Mouse (Mus musculus) cerebellum, adult 11 months (tissue): ENCODE results near the gene Smoc1.

Source experiments
- DNase-seq: peaks from one replicate; pipeline ENCODE4 v3.0.0; 2022

The Smoc1 gene

GRCm38 (mm10) chr12:81026277-81026994, at the start of gene Smoc1:
TSS of gene Smoc1 (plus strand) at chr12:81026808.
- DNase-seq: peak; percentile 54

DNA sequence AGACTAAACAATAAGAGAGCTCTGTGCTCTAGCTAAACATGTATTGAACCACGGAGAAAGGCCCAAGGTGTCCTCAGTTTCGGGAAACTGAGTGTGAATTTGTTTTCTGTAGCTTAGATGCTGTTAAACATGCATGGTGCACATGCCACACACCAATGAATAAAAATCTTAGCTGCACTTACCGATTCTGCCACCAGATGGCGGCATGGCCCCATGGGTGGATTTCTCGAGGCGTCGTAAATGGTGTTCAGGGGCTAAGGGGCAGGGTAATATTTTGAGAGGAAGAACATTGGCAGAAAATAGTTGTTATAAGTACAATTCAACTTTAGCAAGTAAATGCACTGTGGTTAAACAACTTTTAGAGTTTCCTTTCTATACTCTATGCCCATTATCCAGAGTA, 44.3 kb upstream of the Smoc1 start:
- DNase-seq: peak; percentile 61

DNA sequence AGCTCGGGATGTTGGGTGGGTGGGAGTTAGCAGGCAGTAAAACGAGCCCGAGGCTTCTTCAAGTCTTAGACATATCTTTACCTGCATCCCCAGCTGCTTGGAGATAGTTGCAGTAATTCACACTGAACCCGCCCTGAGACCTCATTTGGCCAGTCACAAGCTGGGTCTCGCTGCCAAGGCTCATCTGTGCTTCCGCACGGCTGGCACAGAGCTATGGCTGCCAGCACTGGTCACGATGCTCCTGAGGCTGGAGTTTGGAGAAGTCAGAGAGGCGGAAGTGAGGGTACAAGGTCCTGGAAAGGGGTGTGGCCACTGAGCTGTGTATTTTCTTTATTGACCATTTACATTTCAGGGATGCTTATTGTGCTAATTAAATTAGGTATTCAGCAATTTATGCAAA, 42.9 kb upstream of the Smoc1 start:
- no peak for DNase-seq

DNA sequence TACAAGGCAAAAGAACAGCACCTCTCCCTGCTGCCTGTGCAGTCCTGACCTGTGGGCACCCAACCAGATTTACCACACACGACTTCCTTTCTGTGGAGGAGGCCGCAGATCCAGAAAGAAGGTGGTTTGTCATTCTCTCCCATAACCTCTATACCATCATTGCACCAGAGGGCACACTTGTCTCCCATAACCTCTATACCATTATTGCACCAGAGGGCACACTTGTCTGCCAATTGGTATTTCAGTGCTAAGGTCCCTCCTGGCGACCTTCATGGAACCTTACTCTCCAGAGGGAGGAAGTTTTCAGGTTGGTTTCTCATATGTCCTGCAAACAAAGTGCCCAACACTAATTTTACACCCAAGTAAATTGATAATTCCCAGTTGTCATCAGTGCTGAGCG, 40.0 kb upstream of the Smoc1 start:
- no peak for DNase-seq

DNA sequence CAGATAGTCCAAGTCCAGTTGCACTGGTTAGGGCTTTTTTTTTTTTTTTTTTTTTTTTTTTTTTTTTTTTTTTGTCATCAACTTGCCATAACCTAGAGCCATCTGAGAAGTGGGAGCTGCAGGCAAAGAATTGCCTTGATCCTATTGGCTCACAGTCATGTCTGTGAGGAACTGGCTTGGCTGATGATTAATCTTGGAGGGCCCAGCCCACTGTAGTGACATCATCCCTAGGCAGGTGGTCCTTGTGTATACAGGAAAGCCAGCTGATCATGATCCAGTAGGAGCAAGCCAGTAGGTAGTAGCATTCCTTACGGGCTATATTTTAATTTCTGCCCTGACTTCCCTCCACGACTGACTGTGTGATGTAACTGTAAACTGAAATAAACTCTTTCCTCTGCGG, 38.3 kb upstream of the Smoc1 start:
- DNase-seq: no peak

DNA sequence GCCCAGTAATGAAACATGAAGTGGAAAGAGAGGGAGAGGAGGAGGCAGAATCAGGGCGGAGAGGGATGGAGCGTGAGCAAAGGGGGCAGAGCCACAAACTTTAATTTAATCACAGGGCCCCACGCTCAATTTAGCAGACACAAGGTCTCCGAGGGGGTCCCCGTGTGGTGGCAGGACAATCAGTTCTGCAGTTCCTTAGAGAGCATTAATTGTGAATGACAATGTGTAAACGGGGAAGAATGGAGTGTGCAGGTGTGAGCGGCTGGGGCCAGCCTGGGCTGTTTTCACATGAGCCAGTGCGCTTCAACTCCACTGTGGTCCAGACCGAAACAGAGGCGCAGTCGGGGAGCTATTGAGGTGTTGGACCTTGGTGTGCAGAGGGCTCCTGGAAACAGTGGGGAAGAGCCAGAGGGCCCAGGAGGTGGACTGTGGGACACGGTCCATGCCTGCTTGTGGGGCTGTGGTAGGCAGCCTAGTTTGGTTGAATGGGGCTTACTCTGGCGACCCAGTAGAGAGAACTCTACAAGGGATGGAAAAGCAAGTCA, 35.6 kb upstream of the Smoc1 start:
- DNase-seq: no peak

- DNase-seq: no peak
Measured at GRCm38 (mm10) chr12:80991806-80992205, 34.8 kb upstream of the Smoc1 start.

DNA sequence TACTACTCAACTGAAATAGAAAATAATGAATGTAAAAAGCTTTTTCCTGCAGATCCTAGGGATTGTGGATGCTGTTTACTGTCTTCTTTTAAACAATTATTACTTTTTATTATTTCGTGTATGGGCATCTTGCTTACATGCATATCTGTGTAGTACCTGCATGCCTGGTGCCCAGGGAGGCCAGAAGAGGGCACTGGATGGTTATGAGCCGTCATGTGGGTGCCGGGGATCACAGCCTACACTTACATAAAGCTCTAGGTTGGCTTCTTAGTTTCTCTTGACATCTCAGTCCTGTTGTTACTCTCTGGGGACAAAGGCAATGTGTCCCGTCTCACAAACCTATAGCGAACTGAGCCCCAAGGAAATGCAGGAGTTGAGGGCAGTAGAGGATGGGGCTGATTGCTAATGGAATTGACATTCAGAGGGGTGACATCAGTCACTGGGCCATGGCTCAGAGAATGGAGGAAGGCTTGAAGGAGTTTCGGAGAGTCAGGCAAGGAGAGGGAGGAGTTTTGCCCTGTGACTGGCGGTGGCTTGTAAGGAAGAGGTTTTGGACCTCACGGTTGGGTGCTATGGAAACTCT, 34.0 kb upstream of the Smoc1 start:
- no peak for DNase-seq

GRCm38 (mm10) chr12:80993773-80994172, 32.8 kb upstream of the Smoc1 start:
- DNase-seq: no peak

DNA sequence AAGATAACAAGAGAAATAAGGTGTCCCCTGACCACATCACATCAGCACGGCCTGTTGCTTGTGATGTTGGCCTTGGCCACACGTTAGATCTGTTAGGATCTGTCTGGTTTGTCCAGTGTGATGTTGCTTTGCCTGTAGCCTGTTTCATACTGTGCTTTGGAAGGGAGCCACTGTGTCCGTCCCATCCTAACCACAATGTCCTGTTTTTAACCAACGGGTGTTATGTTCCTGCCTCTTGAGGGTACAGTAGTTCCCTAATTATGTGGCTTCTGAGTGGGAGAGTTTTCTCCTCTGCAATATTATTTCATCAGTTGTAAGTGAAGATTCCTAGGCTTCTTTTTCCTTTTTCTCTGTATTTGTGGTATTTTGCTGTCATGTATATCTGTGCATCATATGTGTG, 31.3 kb upstream of the Smoc1 start:
- DNase-seq: no peak

- no peak for DNase-seq
Measured at GRCm38 (mm10) chr12:80997652-80998051, 29.0 kb upstream of the Smoc1 start.

DNA sequence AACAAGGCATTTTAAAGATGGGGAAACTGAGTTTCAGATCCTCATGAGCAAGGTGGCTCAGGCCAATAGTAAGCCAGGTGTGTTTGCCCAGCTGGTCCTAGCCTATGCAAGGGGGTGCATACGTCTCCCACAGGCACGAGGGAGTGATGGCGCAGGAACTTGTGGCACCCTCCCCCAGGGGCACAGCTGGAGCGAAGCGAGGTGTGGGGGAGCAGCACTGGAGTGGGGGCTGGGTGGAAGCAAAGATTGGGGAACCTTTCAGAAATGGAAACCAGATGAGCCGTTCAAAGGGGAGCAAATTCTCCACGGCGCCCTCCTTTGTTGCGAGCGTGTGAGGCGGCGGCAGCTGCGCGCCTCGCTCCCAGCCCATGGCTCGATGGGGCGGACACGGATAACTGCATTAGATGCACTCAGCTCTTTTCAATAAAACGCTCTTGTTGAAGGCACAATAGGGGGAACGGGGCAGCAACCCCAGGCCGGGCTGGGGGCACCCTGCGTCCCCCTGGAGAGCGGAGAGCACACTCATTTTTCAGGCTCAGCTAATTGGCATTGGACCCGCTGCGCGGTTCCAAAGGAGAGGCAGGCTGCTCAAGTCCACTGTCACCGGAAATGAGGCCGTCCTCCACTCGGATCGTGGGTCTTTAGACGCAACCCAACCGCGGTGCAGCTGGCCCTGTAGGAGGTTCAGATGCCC, 27.9 kb upstream of the Smoc1 start:
- no peak for DNase-seq

DNA sequence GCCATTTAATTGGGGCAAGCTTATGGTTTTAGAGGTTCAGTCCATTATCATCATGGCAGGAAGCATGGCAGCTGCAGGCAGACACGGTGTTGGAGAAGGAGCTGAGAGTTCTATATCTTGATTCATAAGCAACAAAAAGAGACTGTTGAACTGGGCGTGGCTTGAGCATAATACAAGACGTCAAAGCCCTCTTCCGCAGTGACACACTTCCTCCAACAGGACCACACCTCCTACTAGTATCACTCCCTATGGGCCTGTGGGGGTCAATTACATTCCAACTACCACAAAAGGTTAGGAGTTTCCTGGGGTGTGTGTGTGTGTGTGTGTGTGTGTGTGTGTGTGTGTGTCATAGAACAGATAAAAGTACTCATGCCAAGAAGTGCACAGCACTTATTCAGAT, 25.7 kb upstream of the Smoc1 start:
- DNase-seq: no peak

DNA sequence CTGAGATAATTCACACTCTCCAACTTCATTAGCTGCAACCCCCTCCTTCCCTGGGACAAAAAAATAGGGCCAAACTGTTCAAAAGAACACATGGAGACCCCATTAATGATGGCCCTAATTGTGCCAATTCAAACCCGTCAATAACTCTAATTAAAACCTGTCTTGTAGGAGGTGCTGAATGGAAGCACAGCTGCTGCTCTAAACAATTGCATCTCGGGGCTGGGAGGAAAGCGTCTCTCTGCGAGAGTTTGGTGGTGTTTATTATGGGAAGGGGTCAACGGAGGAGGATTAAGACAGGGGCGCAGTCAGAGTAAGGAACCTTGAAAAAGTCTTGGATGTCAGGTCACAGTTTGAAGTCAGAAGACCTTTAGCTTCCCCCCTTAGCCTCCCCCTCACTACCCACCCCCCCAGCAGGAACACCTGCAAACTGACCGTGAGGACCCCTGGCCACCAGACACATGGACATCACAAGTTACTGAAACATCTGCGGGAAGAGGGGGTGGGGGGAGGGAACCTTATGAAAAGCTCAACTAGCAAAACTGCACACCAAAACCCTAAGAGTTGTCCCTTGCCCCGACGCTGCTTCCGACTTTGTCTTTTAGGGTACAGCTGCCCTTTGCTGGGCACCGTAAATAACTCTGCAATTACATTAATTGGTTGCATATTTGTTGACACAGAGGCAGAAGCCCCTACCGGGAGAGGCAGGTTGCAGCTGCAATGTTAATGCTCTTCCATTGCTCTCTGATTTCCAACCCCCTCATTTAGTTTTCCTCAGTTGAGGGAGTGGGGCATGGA, 23.6 kb upstream of the Smoc1 start:
- DNase-seq: no peak

- no peak for DNase-seq
Measured at GRCm38 (mm10) chr12:81009813-81010212, 16.8 kb upstream of the Smoc1 start.

DNA sequence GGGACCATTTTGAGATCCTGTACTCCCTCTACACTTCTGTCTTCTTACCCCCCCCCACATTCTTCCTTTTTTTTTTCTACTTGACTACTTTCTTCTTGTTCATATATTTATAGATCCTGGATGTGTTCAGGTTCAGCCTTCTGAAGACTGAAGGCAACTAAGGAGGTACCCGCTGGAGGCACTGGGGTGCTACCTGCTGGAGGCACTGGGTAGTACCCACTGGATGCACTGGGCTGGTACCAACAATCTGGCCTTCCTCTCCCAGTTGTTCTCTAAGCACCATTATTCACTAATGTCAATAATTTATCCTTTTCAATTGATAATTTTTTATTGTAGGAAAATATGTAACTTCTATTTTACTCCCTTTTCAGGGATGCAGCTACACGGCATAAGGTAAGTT, 14.6 kb upstream of the Smoc1 start:
- DNase-seq: no peak

- DNase-seq: no peak
Measured at GRCm38 (mm10) chr12:81013496-81013895, 13.1 kb upstream of the Smoc1 start.

DNA sequence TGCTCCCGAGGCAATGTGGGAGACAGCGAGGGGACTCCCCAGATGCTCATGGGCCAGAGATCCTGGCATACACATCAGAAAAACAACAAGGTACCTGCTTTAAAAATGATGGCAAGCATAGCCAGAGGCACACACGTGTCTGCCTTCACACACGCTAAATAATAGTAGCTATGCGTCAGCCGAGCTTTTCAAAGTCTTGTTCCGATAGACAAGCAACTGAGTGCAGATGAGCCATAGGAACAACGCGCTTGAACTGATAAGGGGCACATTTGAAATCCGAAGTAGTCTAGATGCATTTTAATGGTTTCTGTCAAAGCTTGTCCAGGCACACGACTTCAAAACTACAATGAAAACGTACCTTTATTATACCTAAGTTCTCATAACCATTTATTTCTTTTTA, 9.0 kb upstream of the Smoc1 start:
- no peak for DNase-seq

DNA sequence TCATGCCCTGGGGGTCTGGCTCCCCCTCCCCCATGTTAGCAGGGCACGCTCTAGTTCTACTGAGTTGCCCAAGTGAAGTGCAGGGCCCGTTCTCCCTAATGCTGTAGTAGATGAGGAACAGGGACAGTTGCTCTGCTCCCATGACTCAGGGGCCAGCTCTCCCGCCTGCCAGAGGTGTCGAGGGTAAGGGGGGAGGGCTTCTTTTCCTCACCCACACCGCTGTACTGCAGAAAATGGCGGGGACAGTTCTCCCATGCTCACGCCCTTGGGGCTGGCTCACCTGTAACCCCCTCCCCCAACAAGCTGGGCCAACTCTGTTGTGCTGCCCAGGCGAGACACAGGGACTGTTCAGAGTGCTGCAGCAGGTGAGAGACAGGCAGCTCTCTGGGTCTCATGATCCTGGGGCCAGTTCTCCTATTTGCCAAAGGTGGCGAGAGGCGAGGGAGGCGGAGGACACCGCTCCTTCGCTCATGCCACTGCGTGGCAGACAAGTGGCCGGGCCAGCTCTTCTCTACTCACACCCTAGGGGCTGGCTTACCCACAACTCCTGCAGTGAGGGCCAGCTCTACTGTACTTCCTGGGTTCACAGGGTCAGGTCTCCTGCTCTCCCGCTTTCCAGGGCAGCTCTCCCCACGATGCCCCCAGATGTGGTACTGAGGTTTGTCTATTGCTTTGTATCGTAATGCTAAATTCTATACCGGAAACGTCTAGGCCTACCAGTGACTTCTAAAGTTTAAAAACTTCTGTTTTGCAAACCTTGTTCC, 7.9 kb upstream of the Smoc1 start:
- DNase-seq: no peak

GRCm38 (mm10) chr12:81019280-81019935, 7.2 kb upstream of the Smoc1 start:
- no peak for DNase-seq

DNA sequence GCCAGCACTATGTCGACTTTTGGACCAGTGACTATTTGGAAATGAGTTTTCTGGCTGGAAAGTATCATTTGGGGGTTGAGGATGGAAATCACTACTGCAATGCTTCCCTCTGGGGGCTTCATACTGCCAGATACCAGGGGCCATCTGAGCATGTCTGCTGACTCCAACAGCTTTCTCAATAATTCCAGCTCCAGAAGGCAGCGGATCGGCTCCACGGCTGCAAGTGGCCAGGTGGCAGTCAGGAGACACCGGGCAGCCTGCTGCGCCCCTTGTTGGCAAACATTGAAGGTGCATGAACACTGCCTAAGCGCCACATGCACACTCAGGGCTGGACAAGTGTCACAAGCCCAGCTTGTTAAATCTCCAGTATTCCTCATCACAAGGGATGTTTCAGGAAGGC, 2.2 kb upstream of the Smoc1 start:
- peak; percentile 68 for DNase-seq

- no peak for DNase-seq
Measured at GRCm38 (mm10) chr12:81024993-81025392, 1.6 kb upstream of the Smoc1 start.
